Mouse (Mus musculus) hindbrain, embryonic 10.5 days (tissue): ENCODE measurements around the gene Rtcb. TPM values are rescaled to one million over a fixed set of nuclear protein-coding genes. Genes with fewer than 3 reads are reported as not detected.

Source experiments
- DNase-seq: peaks from one replicate; pipeline ENCODE4 v3.0.0-alpha.2; 2017; ENCODE audit warnings: low spot score
- H3K27ac ChIP-seq: fragments of 300-500 bp; sonication (generic); 2 replicates; pipeline ENCODE4 v1.5.1; 2016; ENCODE audit warnings: mild to moderate bottlenecking, moderate library complexity
- H3K27me3 ChIP-seq: fragments of 300-500 bp; sonication (generic); 2 replicates; pipeline ENCODE4 v1.6.1; 2016; ENCODE audit warnings: mild to moderate bottlenecking; ENCODE audit not compliant: poor library complexity, insufficient read depth, severe bottlenecking
- H3K36me3 ChIP-seq: fragments of 300-500 bp; sonication (generic); 2 replicates; pipeline ENCODE4 v1.6.1; 2016; ENCODE audit warnings: mild to moderate bottlenecking, moderate library complexity
- H3K4me1 ChIP-seq: fragments of 300-500 bp; sonication (generic); replicated peaks from 2 replicates; pipeline ENCODE4 v1.6.1; 2016; ENCODE audit warnings: mild to moderate bottlenecking
- H3K4me3 ChIP-seq: fragments of 300-500 bp; sonication (generic); 2 replicates; pipeline ENCODE4 v1.5.1; 2016; ENCODE audit warnings: mild to moderate bottlenecking, moderate library complexity
- H3K9me3 ChIP-seq: fragments of 300-500 bp; sonication (generic); 2 replicates; pipeline ENCODE4 v1.6.1; 2016; ENCODE audit warnings: mild to moderate bottlenecking, moderate library complexity
- WGBS: fragments of 180-500 bp; shearing (Covaris S2); methylation state at CpG from one replicate; pipeline ENCODE4 v1.1.7; 2016; 5-methylcytosine and 5-hydroxymethylcytosine counted together
- polyA plus RNA-seq: library from polyadenylated mRNA; unstranded; fragments of >200 nt; fragmentation: Nextera tagmentation; extraction: Ambion mirVana; gene quantifications from 2 replicates; pipeline ENCODE4 v1.2.1, GENCODE M21; 2016

Rtcb gene
- polyA plus RNA-seq, 1 experiment from 2014 or later, result 192 TPM

- no peaks in the 10 kb centered on the region for H3K9me3 ChIP-seq
- H3K4me3 ChIP-seq, result peak overlapping the region; percentile 63
- H3K4me1 ChIP-seq, result peaks cover 23% of the 10 kb centered on the region
- H3K27ac ChIP-seq, result peak overlapping the region; percentile 79
- DNase-seq, result peak; percentile 83
- peaks cover 31% of the 10 kb centered on the region for H3K27me3 ChIP-seq
- under 1% methylated on average over 63 of the region's 63 CpGs for WGBS
- no peaks in the 10 kb centered on the region for H3K36me3 ChIP-seq
These were observed 29.0 kb downstream of the Rtcb start for GRCm38 (mm10) chr10:85928499-85929207.

- H3K36me3 ChIP-seq, result no peaks in the 10 kb centered on the region
- H3K27ac ChIP-seq, result peak within 1 kb of the TSS; percentile 79
- H3K4me3 ChIP-seq, result peak within 1 kb of the TSS; percentile 63
- H3K9me3 ChIP-seq, result no peaks in the 10 kb centered on the region
- peaks cover 23% of the 10 kb centered on the region for H3K4me1 ChIP-seq
- 2% methylated on average over 23 of the region's 23 CpGs for WGBS
- DNase-seq, result peak; percentile 42
- peaks cover 31% of the 10 kb centered on the region for H3K27me3 ChIP-seq
These were observed 29.8 kb downstream of the Rtcb start, which contains the start of gene Ascl4 for GRCm38 (mm10) chr10:85927676-85928445. Ascl4 (plus strand) TSS chr10:85927681.

GRCm38 (mm10) chr10:85916498-85917309, 40.9 kb downstream of the Rtcb start, which contains the start of gene Prdm4:
Prdm4 (minus strand) TSS chr10:85917142.
- H3K4me3 ChIP-seq, result peak within 1 kb of the TSS; percentile 99
- DNase-seq, result peak; percentile 98
- H3K27me3 ChIP-seq, result no peaks in the 10 kb centered on the region
- H3K9me3 ChIP-seq, result no peaks in the 10 kb centered on the region
- peak within 1 kb of the TSS; percentile 90 for H3K27ac ChIP-seq
- peaks cover 17% of the 10 kb centered on the region for H3K4me1 ChIP-seq
- under 1% methylated on average over 90 of the region's 90 CpGs for WGBS
- peaks cover 31% of the 10 kb centered on the region for H3K36me3 ChIP-seq

Other genes starting within 250 kb of the Rtcb start
- 96.1 and 104 TPM in 2 replicates for gene Pwp1, start 128.3 kb downstream of the Rtcb start, polyA plus RNA-seq
- gene Prdm4, start 40.7 kb downstream of the Rtcb start, polyA plus RNA-seq, result 26.1 and 30.3 TPM in 2 replicates
- gene Ascl4, start 30.1 kb downstream of the Rtcb start, polyA plus RNA-seq, result 0.31 and 0.39 TPM in 2 replicates
- gene Bpifc, start 54.1 kb upstream of the Rtcb start, polyA plus RNA-seq, result 0.05 TPM in 1 of 2 replicates, not detected in the other
- 16.5 and 19.8 TPM in 2 replicates for gene Fbxo7, start 64.1 kb upstream of the Rtcb start, polyA plus RNA-seq